Mouse (Mus musculus): Measurements from ENCODE around the gene Gm10134.

Gene Gm10134

GRCm38 (mm10) chr2:28504676-28505075 lies 1.2 kb upstream of the Gm10134 start:
- DNase-seq (ENCODE audit: low read depth, low spot score) = no peak

GRCm38 (mm10) chr2:28506291-28506690 lies 396 bp downstream of the Gm10134 start:
- DNase-seq (ENCODE audit: low read depth, low spot score) = no peak

GRCm38 (mm10) chr2:28511600-28511999 lies 5.7 kb downstream of the Gm10134 start:
- DNase-seq (ENCODE audit: low read depth, low spot score) = peak; percentile 42

- DNase-seq (ENCODE audit: low read depth, low spot score) = peak; percentile 86
Observed at GRCm38 (mm10) chr2:28512798-28513401, 7.0 kb downstream of the Gm10134 start, which contains the start of gene Ralgds. Gene Ralgds, plus strand, starts transcription at chr2:28513125.

GRCm38 (mm10) chr2:28513431-28514370 lies 7.8 kb downstream of the Gm10134 start:
- DNase-seq (ENCODE audit: low read depth, low spot score) = no peak

- DNase-seq (ENCODE audit: low read depth, low spot score) = peak; percentile 87
Observed at GRCm38 (mm10) chr2:28514489-28514888, 8.6 kb downstream of the Gm10134 start.

GRCm38 (mm10) chr2:28517206-28517909 lies 11.5 kb downstream of the Gm10134 start:
- peak; percentile 81 for DNase-seq (ENCODE audit: low read depth, low spot score)

GRCm38 (mm10) chr2:28518231-28518630 lies 12.3 kb downstream of the Gm10134 start:
- DNase-seq (ENCODE audit: low read depth, low spot score) = peak; percentile 22

- no peak for DNase-seq (ENCODE audit: low read depth, low spot score)
Observed at GRCm38 (mm10) chr2:28520581-28520980, 14.7 kb downstream of the Gm10134 start.

- DNase-seq (ENCODE audit: low read depth, low spot score) = no peak
Observed at GRCm38 (mm10) chr2:28521571-28522151, 15.8 kb downstream of the Gm10134 start.

GRCm38 (mm10) chr2:28522166-28522565 lies 16.3 kb downstream of the Gm10134 start:
- no peak for DNase-seq (ENCODE audit: low read depth, low spot score)

GRCm38 (mm10) chr2:28523643-28524117 lies 17.8 kb downstream of the Gm10134 start:
- DNase-seq (ENCODE audit: low read depth, low spot score) = no peak

GRCm38 (mm10) chr2:28524406-28524805 lies 18.5 kb downstream of the Gm10134 start:
- DNase-seq (ENCODE audit: low read depth, low spot score) = no peak

- DNase-seq (ENCODE audit: low read depth, low spot score) = peak; percentile 34
Observed at GRCm38 (mm10) chr2:28525219-28525942, 19.5 kb downstream of the Gm10134 start.

- DNase-seq (ENCODE audit: low read depth, low spot score) = peak; percentile 78
Observed at GRCm38 (mm10) chr2:28525943-28526876, 20.3 kb downstream of the Gm10134 start.

- DNase-seq (ENCODE audit: low read depth, low spot score) = no peak
Observed at GRCm38 (mm10) chr2:28527436-28528353, 21.8 kb downstream of the Gm10134 start.

- no peak for DNase-seq (ENCODE audit: low read depth, low spot score)
Observed at GRCm38 (mm10) chr2:28528354-28528730, 22.4 kb downstream of the Gm10134 start.

- DNase-seq (ENCODE audit: low read depth, low spot score) = no peak
Observed at GRCm38 (mm10) chr2:28529856-28530255, 24.0 kb downstream of the Gm10134 start.

- no peak for DNase-seq (ENCODE audit: low read depth, low spot score)
Observed at GRCm38 (mm10) chr2:28530311-28530710, 24.4 kb downstream of the Gm10134 start.

Data from A20 (cell line).